Mouse (Mus musculus) adrenal gland (tissue): Measurements from ENCODE around the gene Kifc3.
"Not testable (repeated sequence)": the region's sequence is repeated elsewhere in the genome, so short reads cannot be mapped to it uniquely, and the experiment has no call there.

Source experiments
- intact Hi-C: fragments of 180-260 bp; cut with DNase I; formaldehyde crosslinking; loops from one replicate; pipeline ENCODE4 v1.15.1; 2025
- long read RNA-seq, 2 experiments: library from polyadenylated mRNA; unstranded; transcript quantifications; one replicate each; pipeline ENCODE4 v2.0.0; 2020; ENCODE audit warnings: borderline replicate concordance in 1 of 2; ENCODE audit not compliant: insufficient replicate concordance in 1 of 2

The Kifc3 gene
- long read RNA-seq, experiment 1, partial matches to known transcripts, result 15 of 61 reads
- long read RNA-seq, experiment 1, other reads (novel, unspliced or antisense), result 42 of 61 reads
- long read RNA-seq, experiment 2, transcript Kifc3-201 (20 exons, 3,277 nt), result major isoform, 9 of 65 reads
- long read RNA-seq, experiment 2, partial matches to known transcripts, result 25 of 65 reads
- long read RNA-seq, experiment 2, other reads (novel, unspliced or antisense), result 30 of 65 reads

- intact Hi-C loops, result loop anchor here (5.0 to 10.0 kb wide), 2 partner anchors 68 to 260 kb away; no protein-coding TSS in a partner anchor
These were observed at the start of gene Kifc3 for GRCm38 (mm10) chr8:95202649-95203275. Gene Kifc3, minus strand, starts transcription at chr8:95202812.

DNA sequence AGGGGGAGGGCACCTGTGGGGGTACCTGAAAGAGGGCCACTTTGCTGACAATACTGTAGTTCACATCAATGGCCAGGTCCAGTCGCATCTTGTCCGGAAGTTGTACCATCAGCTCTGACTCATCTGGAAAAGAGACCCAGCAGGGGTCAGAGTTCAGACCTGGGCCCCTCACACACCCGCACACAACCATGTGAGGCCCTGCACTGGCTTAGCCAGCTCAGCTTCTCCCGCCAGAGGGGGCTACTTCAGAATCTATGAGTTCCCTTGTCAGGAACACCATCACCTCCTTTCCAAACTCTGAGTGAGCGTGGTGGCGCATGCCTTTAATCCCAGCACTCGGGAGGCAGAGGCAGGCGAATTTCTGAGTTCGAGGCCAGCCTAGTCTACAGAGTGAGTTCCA is 49.4 kb upstream of the Kifc3 start:
- intact Hi-C loops, result no loop called here

DNA sequence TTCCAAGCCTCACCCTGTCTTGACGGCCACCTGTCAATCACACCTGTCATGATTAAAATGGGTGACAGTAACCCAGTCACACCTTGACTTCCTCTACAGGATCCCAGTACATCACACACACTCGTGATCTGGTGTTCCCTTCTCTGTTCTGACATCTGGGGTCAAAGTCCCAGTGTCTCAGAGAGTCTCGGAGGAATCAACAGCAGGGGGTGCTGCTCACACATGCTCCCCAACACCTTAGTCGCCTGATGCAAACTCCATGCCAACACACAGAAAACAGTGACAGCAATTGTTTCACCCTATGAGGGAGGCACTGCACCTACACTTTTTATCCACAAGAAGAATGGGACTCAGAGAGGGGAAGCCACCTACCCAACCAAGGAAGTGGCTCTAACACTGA is 47.2 kb upstream of the Kifc3 start:
- intact Hi-C loops, result no loop called here

DNA sequence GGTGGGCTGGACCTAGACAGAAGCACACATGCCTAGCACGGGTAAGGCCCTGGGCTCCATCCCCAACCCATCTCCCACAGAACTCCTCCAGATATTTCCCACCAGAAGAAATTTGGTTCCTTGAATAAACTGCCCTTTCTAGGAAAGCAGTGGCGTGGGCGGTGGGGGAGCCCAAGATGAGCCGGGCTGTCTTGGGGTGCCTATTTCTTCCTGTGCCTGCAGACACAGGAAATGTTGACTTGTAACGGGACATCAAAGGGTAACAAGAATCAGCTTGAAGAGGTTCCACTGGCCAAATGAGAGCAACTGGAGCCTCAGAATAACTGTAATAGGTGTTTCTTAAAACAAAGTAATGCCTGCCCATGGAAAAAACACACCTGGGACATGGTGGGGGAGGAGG is 44.7 kb upstream of the Kifc3 start:
- intact Hi-C loops, result no loop called here

DNA sequence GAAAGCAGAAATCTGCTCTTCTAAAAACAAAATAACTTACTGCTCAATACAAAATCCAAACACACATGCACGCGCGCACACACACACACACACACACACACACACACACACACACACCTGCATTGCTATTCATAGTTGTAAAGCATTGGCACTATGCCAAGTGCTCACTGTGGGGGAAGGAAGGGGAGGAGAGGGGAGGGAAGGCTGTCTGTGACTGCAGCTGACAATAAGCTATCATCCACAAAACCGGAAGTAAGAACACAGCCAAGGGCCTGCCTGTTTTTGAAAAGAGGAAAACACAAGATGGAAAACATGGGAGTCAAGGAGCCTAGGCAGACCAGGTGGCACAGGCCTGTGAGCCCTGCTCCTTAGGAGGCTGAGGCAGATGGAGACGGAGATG is 42.6 kb upstream of the Kifc3 start:
- intact Hi-C loops, result no loop called here

DNA sequence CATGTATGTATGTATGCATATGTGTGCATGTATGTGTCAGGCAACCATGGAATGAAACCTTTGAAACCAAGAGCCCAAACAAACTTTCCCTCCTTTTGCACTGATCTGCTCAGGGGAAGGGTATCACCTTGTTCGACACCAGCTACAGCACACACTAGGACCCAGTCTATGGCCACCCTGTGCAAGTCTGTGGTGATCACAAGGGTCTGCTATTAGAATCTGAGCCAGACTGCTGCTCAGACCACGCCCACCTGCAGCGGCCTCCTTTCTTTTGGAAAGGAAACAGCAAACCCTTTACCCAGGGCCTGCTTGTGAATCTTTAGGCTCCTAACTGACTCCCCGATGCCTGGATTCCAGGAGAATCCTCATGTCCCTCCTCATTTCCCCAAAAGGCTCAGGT is 41.2 kb upstream of the Kifc3 start:
- intact Hi-C loops, result no loop called here

DNA sequence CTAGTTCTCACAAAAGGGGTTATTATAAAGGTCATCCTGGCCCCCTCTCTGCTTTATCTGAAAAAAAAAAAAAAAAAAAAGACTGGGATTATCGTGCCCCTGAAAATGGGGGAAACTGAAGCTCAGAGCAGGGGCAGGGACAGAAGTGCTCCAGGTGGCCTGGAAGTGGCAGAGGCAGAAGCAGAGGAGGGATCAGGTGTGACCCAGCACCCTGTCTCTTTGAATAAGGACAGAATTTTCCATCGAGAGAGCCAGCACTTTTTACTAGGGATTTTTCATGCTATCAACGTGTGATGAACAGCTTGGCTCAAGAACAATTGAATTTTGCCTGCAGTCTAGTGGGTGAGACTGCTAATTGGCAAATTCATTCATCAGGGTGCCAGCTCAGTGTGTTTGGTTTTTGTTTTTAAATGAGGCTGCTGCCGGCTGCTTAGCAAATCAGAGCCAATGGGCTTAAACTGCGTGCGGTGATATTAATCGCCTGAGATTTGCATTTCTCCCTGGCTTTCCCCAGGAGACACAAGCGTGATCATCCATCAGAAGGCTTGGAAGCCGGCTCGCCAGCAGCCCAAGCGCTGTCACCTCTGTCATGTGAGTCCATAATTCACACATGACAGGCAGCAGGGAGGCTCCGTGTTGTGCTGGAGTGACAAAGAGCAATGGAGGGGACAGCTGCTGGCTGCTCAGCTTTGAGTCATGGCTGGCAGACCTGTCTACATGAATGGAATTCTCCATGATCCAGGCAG is 40.4 kb upstream of the Kifc3 start:
- intact Hi-C loops, result no loop called here

DNA sequence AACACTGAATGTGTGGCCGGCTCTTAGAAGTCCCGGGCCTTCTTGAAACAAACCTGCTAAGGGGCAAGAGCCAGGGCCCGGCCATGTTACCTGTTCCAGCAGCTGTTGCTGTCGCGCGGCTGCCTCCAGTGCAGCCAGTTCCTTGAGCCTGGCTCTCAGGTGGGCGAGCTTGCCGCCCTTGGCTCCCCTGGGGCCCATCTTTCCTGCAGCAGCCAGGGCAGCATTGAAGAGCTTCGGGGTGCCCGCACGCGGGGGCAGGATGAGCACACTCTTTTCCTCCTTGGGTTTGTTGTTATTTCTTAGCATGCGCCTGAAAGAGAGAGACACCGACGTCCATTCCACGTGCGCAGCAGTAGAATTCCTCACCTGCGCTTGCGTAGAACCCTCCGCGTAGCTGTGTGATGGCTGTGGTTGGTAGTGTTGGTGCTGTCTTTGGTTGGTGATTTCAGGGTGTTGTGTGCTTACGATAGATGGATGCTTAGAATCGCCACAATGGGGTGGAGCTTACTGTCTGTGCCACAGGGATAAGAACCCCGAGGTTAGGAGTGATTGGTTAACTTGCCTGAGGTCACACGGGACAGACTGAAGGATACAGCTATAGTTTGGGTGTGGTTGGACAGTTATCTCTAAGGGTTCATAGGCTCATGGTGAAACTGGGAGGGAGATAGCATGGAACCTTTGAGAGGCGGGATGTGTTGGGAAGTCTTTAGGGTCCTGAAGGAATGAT is 39.6 kb upstream of the Kifc3 start:
- intact Hi-C loops, result no loop called here

- intact Hi-C loops, result no loop called here
These were observed 33.1 kb upstream of the Kifc3 start for GRCm38 (mm10) chr8:95235683-95236082.

DNA sequence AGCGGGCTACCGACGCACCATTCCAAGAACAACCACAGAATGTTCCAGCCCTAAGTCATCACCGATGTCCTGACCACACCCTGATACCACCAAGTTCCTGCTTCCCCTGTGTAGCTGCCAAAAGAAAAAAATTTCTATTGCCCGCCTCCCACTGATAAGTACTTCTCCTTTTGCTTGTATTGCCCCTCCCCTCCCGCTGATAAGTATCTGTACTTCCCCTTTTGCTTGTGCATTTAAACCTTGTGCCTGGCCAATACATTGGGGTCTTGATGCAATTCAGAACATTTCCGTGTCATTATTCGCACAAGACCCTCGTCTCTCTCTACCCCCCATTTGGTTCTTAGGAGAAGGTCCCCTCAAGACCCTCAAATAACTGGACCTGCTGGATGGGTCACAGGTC is 27.5 kb upstream of the Kifc3 start:
- intact Hi-C loops, result not testable (repeated sequence)

GRCm38 (mm10) chr8:95227151-95227468 is 24.5 kb upstream of the Kifc3 start:
- intact Hi-C loops, result no loop called here

- intact Hi-C loops, result no loop called here
These were observed 23.9 kb upstream of the Kifc3 start for GRCm38 (mm10) chr8:95226251-95227150.

- intact Hi-C loops, result no loop called here
These were observed 21.4 kb upstream of the Kifc3 start for GRCm38 (mm10) chr8:95223969-95224368.

- intact Hi-C loops, result no loop called here
These were observed 18.4 kb upstream of the Kifc3 start for GRCm38 (mm10) chr8:95221045-95221444.

DNA sequence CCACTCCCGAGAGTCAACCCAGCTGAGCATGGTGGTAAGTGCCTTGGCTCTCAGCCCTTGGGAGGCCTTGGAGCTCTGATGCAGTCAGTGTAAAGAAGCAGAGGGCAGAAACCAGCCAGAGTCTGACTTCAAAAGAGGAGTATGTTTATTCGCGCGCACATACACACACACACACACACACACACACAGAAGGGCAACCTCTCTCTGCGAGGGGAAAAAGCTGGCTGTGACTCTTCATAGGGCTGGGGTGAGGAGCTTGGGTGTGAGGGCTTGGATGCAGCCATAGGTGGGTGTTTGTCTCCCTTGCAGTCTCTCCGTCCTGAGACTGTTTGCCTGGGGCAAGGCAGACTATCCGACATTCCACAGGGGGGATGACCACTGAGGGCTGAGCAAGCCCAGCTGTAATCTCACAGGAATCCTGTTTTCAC is 18.0 kb upstream of the Kifc3 start:
- intact Hi-C loops, result no loop called here

- intact Hi-C loops, result no loop called here
These were observed 17.0 kb upstream of the Kifc3 start for GRCm38 (mm10) chr8:95219623-95220022.

DNA sequence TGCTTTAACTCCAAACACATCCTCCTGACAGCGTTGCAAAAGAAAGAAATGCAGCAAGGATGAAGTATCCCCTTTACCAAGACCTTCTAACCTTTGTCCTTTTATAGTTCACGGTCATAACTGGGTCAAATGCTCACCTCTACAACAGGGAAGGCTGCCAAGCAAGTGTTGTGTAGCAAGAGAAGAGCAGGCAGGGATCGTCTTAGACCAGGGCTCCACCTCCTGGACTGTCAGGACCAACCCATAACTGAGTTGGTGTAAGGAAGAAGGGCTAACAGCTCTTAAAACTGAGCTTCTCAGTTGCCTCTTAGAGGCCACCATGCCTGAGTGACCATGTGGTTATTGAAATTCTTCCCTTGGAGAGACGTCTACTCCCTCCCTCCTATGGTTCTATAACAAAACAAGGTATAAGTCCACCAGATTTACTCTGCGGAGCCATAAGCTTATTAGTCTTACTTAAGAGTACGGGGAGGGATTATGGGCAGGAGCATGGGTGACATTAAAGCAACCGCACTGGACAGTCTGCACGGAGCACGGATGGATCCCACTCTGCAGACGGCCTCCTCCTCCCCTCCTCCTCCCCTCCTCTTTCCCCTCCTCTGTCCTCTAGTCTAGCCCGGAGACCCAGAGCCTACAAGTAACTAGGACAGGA is 13.2 kb upstream of the Kifc3 start:
- intact Hi-C loops, result no loop called here

DNA sequence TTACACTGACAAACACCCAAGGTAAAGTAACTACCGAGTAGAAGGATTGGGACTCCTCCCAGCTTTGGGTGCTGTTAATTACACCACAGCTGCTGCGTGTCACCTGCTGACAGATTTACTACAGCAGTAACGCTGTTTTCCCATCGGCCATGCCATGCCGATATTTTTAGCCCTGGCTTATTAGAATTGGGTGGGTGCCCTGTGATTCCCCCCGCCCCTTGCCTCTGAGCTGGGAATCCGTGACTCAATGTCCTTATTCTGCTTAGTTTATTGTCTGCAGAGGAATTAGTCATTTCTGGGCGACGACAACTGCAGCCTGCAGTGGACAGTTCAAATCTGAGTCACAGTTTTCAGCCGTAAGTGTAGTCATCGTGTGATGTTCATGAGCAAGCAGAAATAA is 7.3 kb upstream of the Kifc3 start:
- intact Hi-C loops, result loop anchor here (5.0 to 10.0 kb wide), 2 partner anchors 75 to 123 kb away; no protein-coding TSS in a partner anchor

DNA sequence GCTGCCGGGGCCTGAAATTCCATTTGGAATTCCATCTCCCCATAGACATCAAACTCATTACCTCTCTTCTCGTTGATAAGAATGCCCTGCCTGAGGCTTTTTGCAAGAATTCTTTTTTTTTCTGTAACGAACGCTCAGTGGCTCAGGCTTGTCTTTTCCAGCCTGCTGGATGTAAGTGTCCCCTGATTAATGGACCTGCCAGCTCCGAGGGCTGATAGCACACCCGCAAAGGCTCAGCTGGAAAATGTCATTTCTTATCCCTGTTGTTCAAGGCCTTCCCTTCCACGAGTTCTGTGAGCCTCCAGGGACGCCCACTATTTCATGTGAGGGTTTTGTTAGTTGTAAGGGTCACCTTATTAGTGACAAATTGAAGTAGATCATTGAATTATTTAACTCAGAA is 3.3 kb upstream of the Kifc3 start:
- intact Hi-C loops, result loop anchor here (5.0 to 10.0 kb wide), 2 partner anchors 71 to 119 kb away; no protein-coding TSS in a partner anchor

GRCm38 (mm10) chr8:95204039-95204380 is 1.4 kb upstream of the Kifc3 start:
- intact Hi-C loops, result loop anchor here (5.0 to 10.0 kb wide), 2 partner anchors 69 to 262 kb away; no protein-coding TSS in a partner anchor
